Mouse (Mus musculus) CH12.LX (cell line): Measurements from ENCODE around the gene BC003965. TPM values are rescaled to one million over a fixed set of nuclear protein-coding genes. Genes with fewer than 3 reads are reported as not detected.
"Not testable (repeated sequence)": the region's sequence is repeated elsewhere in the genome, so short reads cannot be mapped to it uniquely, and the experiment has no call there.

Source experiments
- DNase-seq: peaks from one replicate; pipeline ENCODE4 v3.0.0-alpha.2; 2013; ENCODE audit errors: extremely low read depth
- H3K27ac ChIP-seq: 2 replicates; pipeline ENCODE4 v1.5.1; 2012; ENCODE audit warnings: low read depth, mild to moderate bottlenecking, control low read depth, moderate library complexity; ENCODE audit not compliant: insufficient read depth
- H3K27me3 ChIP-seq: replicated peaks from 2 replicates; pipeline ENCODE3; 2012; ENCODE audit warnings: inconsistent platforms
- H3K36me3 ChIP-seq, 2 experiments: replicated peaks in 1 of 2; 2 replicates each; pipeline versions ENCODE3 to v1.6.1; 2012; ENCODE audit warnings: inconsistent platforms in 1 of 2, low read length in 1 of 2, mild to moderate bottlenecking in 1 of 2, mixed read lengths in 1 of 2, moderate library complexity in 1 of 2; ENCODE audit not compliant: control insufficient read depth in 1 of 2, insufficient read depth in 1 of 2
- H3K4me1 ChIP-seq, 2 experiments: 2 replicates each; pipeline ENCODE4 v1.6.1; 2012; ENCODE audit warnings: inconsistent platforms in 1 of 2, moderate library complexity in 1 of 2; ENCODE audit not compliant: insufficient read depth in 2 of 2, control insufficient read depth in 1 of 2
- H3K4me2 ChIP-seq: 2 replicates; pipeline ENCODE4 v1.6.1; 2012; ENCODE audit warnings: low read depth, mild to moderate bottlenecking, control low read depth; ENCODE audit not compliant: poor library complexity, insufficient read depth, severe bottlenecking
- H3K4me3 ChIP-seq, 3 experiments: fragments of 150-350 bp in 1 of 3; sonication (generic) in 1 of 3; replicated peaks in 1 of 3; 2 replicates each; pipeline versions ENCODE3 to v1.5.1; 2011 to 2012; ENCODE audit warnings: low read depth in 2 of 3, low read length in 2 of 3, mild to moderate bottlenecking in 2 of 3, moderate library complexity in 2 of 3, control low read depth in 1 of 3, improper control_type of control experiment in 1 of 3, inconsistent platforms in 1 of 3, mixed read lengths in 1 of 3; ENCODE audit not compliant: poor library complexity in 1 of 3
- H3K79me2 ChIP-seq: replicated peaks from 2 replicates; pipeline ENCODE4 v1.6.1; 2012; ENCODE audit warnings: mild to moderate bottlenecking, moderate library complexity; ENCODE audit not compliant: control insufficient read depth, poor library complexity, insufficient read depth, severe bottlenecking; ENCODE audit errors: extremely low read depth
- H3K9ac ChIP-seq: 2 replicates; pipeline ENCODE4 v1.6.1; 2012; ENCODE audit warnings: low read depth, mild to moderate bottlenecking, control low read depth, moderate library complexity; ENCODE audit not compliant: insufficient read depth
- H3K9me3 ChIP-seq: replicated peaks from 2 replicates; pipeline ENCODE3; 2012; ENCODE audit warnings: low read length, inconsistent platforms, mixed read lengths
- BHLHE40 ChIP-seq: IDR thresholded peaks from 2 replicates; pipeline ENCODE4 v1.6.1; 2011; ENCODE audit warnings: mild to moderate bottlenecking, low read depth, low read length, improper control_type of control experiment
- CHD2 ChIP-seq: IDR thresholded peaks from 2 replicates; pipeline ENCODE4 v1.6.1; 2011; ENCODE audit warnings: low read length, improper control_type of control experiment
- CTCF ChIP-seq, 2 experiments: IDR thresholded peaks in 1 of 2; conservative IDR thresholded peaks in 1 of 2; 2 replicates each; pipeline ENCODE4 v1.5.1; 2011 to 2012; ENCODE audit warnings: low read depth in 2 of 2, low read length in 2 of 2, improper control_type of control experiment in 1 of 2, inconsistent platforms in 1 of 2, mild to moderate bottlenecking in 1 of 2, moderate library complexity in 1 of 2
- EP300 ChIP-seq: IDR thresholded peaks from 2 replicates; pipeline ENCODE4 v1.6.1; 2011; ENCODE audit warnings: low read length, improper control_type of control experiment
- ETS1 ChIP-seq: conservative IDR thresholded peaks from 2 replicates; pipeline ENCODE4 v1.6.1; 2012; ENCODE audit warnings: low read depth, mild to moderate bottlenecking, inconsistent platforms, low read length, improper control_type of control experiment, moderate library complexity
- HCFC1 ChIP-seq: IDR thresholded peaks from 2 replicates; pipeline ENCODE4 v1.6.1; 2012; ENCODE audit warnings: low read depth, mild to moderate bottlenecking, inconsistent platforms, low read length, improper control_type of control experiment
- IRF4 ChIP-seq: IDR thresholded peaks from 2 replicates; pipeline ENCODE4 v1.6.1; 2014; ENCODE audit warnings: low read depth, mild to moderate bottlenecking, inconsistent platforms, low read length, improper control_type of control experiment
- JUN ChIP-seq: IDR thresholded peaks from 2 replicates; pipeline ENCODE4 v1.6.1; 2011; ENCODE audit warnings: low read depth, mild to moderate bottlenecking, low read length, improper control_type of control experiment, moderate library complexity; ENCODE audit not compliant: insufficient read depth
- JUND ChIP-seq: conservative IDR thresholded peaks from 2 replicates; pipeline ENCODE4 v1.6.1; 2011; ENCODE audit warnings: low read depth, low read length, improper control_type of control experiment
- KAT2A ChIP-seq: IDR thresholded peaks from 2 replicates; pipeline ENCODE4 v1.6.1; 2012; ENCODE audit warnings: low read length, improper control_type of control experiment, inconsistent platforms; ENCODE audit not compliant: insufficient replicate concordance
- MAFK ChIP-seq: IDR thresholded peaks from 2 replicates; pipeline ENCODE4 v1.6.1; 2011; ENCODE audit warnings: low read length, improper control_type of control experiment; ENCODE audit not compliant: insufficient replicate concordance
- MAX ChIP-seq: IDR thresholded peaks from 2 replicates; pipeline ENCODE4 v1.6.1; 2011; ENCODE audit warnings: low read length, improper control_type of control experiment
- MAZ ChIP-seq: IDR thresholded peaks from 2 replicates; pipeline ENCODE4 v1.6.1; 2012; ENCODE audit warnings: low read depth, mild to moderate bottlenecking, inconsistent platforms, low read length, improper control_type of control experiment, moderate library complexity
- MEF2A ChIP-seq: IDR thresholded peaks from 2 replicates; pipeline ENCODE4 v1.6.1; 2014; ENCODE audit warnings: low read depth, mild to moderate bottlenecking, inconsistent platforms, low read length, improper control_type of control experiment, borderline replicate concordance
- MXI1 ChIP-seq: IDR thresholded peaks from 2 replicates; pipeline ENCODE4 v1.6.1; 2011; ENCODE audit warnings: mild to moderate bottlenecking, low read depth, low read length, improper control_type of control experiment
- MYC ChIP-seq: IDR thresholded peaks from 2 replicates; pipeline ENCODE4 v1.6.1; 2011; ENCODE audit warnings: low read depth, mild to moderate bottlenecking, improper control_type of control experiment, low read length
- NRF1 ChIP-seq: IDR thresholded peaks from 2 replicates; pipeline ENCODE4 v1.6.1; 2014; ENCODE audit warnings: low read depth, mild to moderate bottlenecking, inconsistent platforms, low read length, improper control_type of control experiment, moderate library complexity
- RCOR1 ChIP-seq: conservative IDR thresholded peaks from 2 replicates; pipeline ENCODE4 v1.6.1; 2012; ENCODE audit warnings: low read depth, mild to moderate bottlenecking, inconsistent platforms, low read length, improper control_type of control experiment
- SIN3A ChIP-seq: IDR thresholded peaks from 2 replicates; pipeline ENCODE4 v1.6.1; 2012; ENCODE audit warnings: low read length, improper control_type of control experiment, inconsistent platforms
- TBP ChIP-seq: conservative IDR thresholded peaks from 2 replicates; pipeline ENCODE4 v1.6.1; 2011; ENCODE audit warnings: low read depth, low read length, improper control_type of control experiment
- TCF12 ChIP-seq: IDR thresholded peaks from 2 replicates; pipeline ENCODE4 v1.6.1; 2014; ENCODE audit warnings: low read depth, mild to moderate bottlenecking, inconsistent platforms, low read length, improper control_type of control experiment
- UBTF ChIP-seq: IDR thresholded peaks from 2 replicates; pipeline ENCODE4 v1.6.1; 2012; ENCODE audit warnings: low read depth, mild to moderate bottlenecking, inconsistent platforms, low read length, improper control_type of control experiment, moderate library complexity
- dilution Hi-C: fragments of 300-500 bp; cut with MboI; formaldehyde crosslinking; loops from 2 replicates; pipeline ENCODE4 v1.14.3; 2020; ENCODE audit warnings: low sequenced_read_pairs; ENCODE audit not compliant: extremely low pct_unique_long_range_greater_than_20kb, extremely low pct_ligation_motif_present
- in situ Hi-C: fragments of 300-500 bp; cut with MboI; formaldehyde crosslinking; loops from 3 replicates; pipeline ENCODE4 v1.14.3; 2019; ENCODE audit warnings: low sequenced_read_pairs, low pct_ligation_motif_present, low pct_unique_long_range_greater_than_20kb, mixed read lengths
- polyA plus RNA-seq: library from polyadenylated mRNA; unstranded; fragments of >175 nt; gene quantifications from 2 replicates; pipeline ENCODE4 v1.2.1, GENCODE M21; 2012; ENCODE audit warnings: low read depth; ENCODE audit not compliant: insufficient read length
- total RNA-seq, 2 experiments: library from RNA; depleted of rRNA; stranded (reverse); fragments of 300-350 nt in 1 of 2; fragments of >200 nt in 1 of 2; gene quantifications; 2 replicates each; pipeline ENCODE4 v1.2.3; 2012 to 2014

The BC003965 gene
- total and polyA plus RNA-seq, 3 experiments = 18.7 to 24.9 (median 24.7) TPM

DNA sequence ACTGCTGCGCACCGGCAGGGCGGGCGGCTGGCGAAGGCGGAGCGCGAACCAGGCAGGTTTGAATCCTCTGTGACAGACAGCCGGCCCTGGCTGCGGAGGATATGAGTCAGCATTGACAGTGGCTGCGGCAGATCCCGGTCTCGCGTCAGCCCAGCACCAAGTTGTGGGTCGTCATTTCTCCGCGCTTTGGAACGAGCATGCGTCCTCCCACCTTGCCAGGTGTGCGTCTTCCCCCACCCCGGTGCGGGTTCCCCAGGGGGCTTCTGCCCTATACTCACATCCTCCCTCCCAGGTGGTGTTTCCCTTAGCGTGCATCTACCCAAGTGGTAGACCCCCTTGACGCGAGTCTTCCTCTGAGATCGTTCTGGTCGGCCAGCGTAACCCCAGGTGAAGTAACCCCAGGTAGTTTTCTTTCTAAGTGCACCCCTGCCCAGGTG lies 38.2 kb downstream of the BC003965 start:
- Histone ChIP-seq H3K4me1 (peaks cover 27 to 63% of the 10 kb centered on the region in 2 experiments), H3K27ac (peak overlapping the region; percentile 94), H3K9ac (peak overlapping the region; percentile 85), H3K4me2 (peak overlapping the region; percentile 93), H3K36me3 (peaks cover 29 to 56% of the 10 kb centered on the region in 2 experiments), H3K79me2 (peaks cover 11% of the 10 kb centered on the region), H3K4me3 (peak overlapping the region; percentile 61 to 71 (median 61))
- DNase-seq = peak; percentile 68
- H3K27me3 ChIP-seq, H3K9me3 ChIP-seq, in situ Hi-C loops, dilution Hi-C loops: not testable (repeated sequence)
- TF ChIP-seq RCOR1 (0 out of 2 replicates have a peak, but pooled peaks have one; percentile 34), MAX (peak; percentile 51; the same call in 1 of the 2 replicates), MEF2A (0 out of 2 replicates have a peak, but pooled peaks have one; percentile 59), IRF4 (0 out of 2 replicates have a peak, but pooled peaks have one; percentile 42), KAT2A (0 out of 2 replicates have a peak, but pooled peaks have one; percentile 27), MAZ (peak; percentile 81; the same call in 1 of the 2 replicates), BHLHE40 (peak; percentile 56), EP300 (peak; percentile 39; the same call in 1 of the 2 replicates), JUN (0 out of 2 replicates have a peak, but pooled peaks have one; percentile 12), HCFC1 (peak; percentile 51; the same call in 1 of the 2 replicates), TCF12 (peak; percentile 68; the same call in 1 of the 2 replicates), MYC (0 out of 2 replicates have a peak, but pooled peaks have one; percentile 29), ETS1 (peak; percentile 67), NRF1 (peak; percentile 57), MAFK (peak; percentile 33; the same call in 1 of the 2 replicates)

DNA sequence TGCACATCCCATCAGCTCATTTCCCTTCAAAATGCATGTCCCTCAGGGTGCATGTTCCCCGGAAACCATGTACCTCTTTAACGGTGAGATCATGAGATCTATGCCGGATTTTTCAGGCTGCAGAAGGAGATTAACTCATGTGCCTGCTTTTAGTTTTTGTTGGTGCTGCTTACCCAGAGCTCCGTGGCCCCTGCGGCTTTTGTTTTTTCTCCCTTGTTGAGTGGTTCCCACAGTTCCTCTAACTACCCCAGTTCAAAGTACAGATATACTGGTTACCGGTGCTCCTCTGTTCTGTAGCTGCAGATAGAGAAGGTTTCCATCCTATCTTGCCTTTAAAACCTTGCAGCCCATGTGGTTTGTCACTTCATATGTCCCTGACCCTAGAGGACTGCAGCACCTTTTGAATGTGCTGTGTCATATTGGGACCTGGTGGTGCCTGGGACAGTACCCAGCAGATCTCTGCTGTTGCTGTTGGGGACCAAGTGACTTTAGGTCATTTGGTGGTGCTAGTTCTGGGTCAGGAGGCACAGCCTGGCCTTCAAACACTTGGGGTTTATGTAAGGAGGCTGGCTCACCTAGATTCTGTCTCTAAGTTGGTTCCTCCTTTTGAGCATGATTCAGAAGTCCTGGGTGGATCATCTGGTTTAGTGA lies 38.7 kb downstream of the BC003965 start:
- peaks cover 27 to 66% of the 10 kb centered on the region in 2 experiments for H3K4me1 ChIP-seq
- TF ChIP-seq IRF4 (peak; percentile 49), TBP (no peak), ETS1 (0 out of 2 replicates have a peak, but pooled peaks have one; percentile 14), UBTF (0 out of 2 replicates have a peak, but pooled peaks have one; percentile 45), JUND (no peak), MXI1 (peak; percentile 35; the same call in 1 of the 2 replicates), JUN (no peak), SIN3A (0 out of 2 replicates have a peak, but pooled peaks have one; percentile 16), CHD2 (no peak), MAFK (0 out of 2 replicates have a peak, but pooled peaks have one; percentile 35), CTCF (conservative IDR thresholded peaks at IDR 0.05 in 1 of 2, IDR thresholded peaks at IDR 0.05 in 1 of 2; ENCODE audit: low read depth in 2 of 2, low read length in 2 of 2) (no peak), MYC (peak; percentile 26; the same call in 1 of the 2 replicates)
- peak overlapping the region; percentile 94 for H3K27ac ChIP-seq
- DNase-seq = peak; percentile 50
- H3K9me3 ChIP-seq = no peaks in the 10 kb centered on the region
- peak overlapping the region; percentile 93 for H3K4me2 ChIP-seq
- peaks cover 11% of the 10 kb centered on the region for H3K79me2 ChIP-seq
- H3K36me3 ChIP-seq = peaks cover 30 to 58% of the 10 kb centered on the region in 2 experiments
- H3K4me3 ChIP-seq = peak overlapping the region; percentile 61 to 71 (median 61)
- in situ Hi-C loops = no loop called here
- dilution Hi-C loops = no loop called here
- peak overlapping the region; percentile 85 for H3K9ac ChIP-seq
- H3K27me3 ChIP-seq = no peaks in the 10 kb centered on the region
